Mouse (Mus musculus) regulatory T cell (primary cell): ENCODE measurements around the gene Mast1.

ENCODE experiments used
- in situ Hi-C: fragments of 300-600 bp; cut with MboI, MseI; formaldehyde crosslinking; loops from one replicate; pipeline ENCODE4 v1.15.1; 2025; ENCODE audit warnings: high pct_unique_total_duplicates

The Mast1 gene

GRCm38 (mm10) chr8:84936962-84937546, at the start of gene Mast1:
Mast1 (minus strand) TSS chr8:84937359.
- in situ Hi-C loops: no loop called here

GRCm38 (mm10) chr8:84986379-84986945, 49.3 kb upstream of the Mast1 start:
- in situ Hi-C loops: loop anchor here (10.0 kb wide), 1 partner anchor 1242 kb away; the partner anchor contains the start of gene Adgre5

- in situ Hi-C loops: loop anchor here (10.0 kb wide), 1 partner anchor 1241 kb away; the partner anchor contains the start of gene Adgre5
Measured at GRCm38 (mm10) chr8:84985684-84986378, 48.7 kb upstream of the Mast1 start.

GRCm38 (mm10) chr8:84985049-84985683, 48.0 kb upstream of the Mast1 start:
- in situ Hi-C loops: loop anchor here (10.0 kb wide), 1 partner anchor 1240 kb away; the partner anchor contains the start of gene Adgre5

- in situ Hi-C loops: loop anchor here (10.0 kb wide), 1 partner anchor 1240 kb away; the partner anchor contains the start of gene Adgre5
Measured at GRCm38 (mm10) chr8:84984294-84985048, 47.3 kb upstream of the Mast1 start.

GRCm38 (mm10) chr8:84982499-84983011, 45.4 kb upstream of the Mast1 start:
- in situ Hi-C loops: loop anchor here (10.0 kb wide), 1 partner anchor 1238 kb away; the partner anchor contains the start of gene Adgre5

- in situ Hi-C loops: loop anchor here (10.0 kb wide), 1 partner anchor 1237 kb away; the partner anchor contains the start of gene Adgre5
Measured at GRCm38 (mm10) chr8:84981644-84982498, 44.7 kb upstream of the Mast1 start.

GRCm38 (mm10) chr8:84980622-84981358, 43.6 kb upstream of the Mast1 start:
- in situ Hi-C loops: loop anchor here (10.0 kb wide), 1 partner anchor 1236 kb away; the partner anchor contains the start of gene Adgre5

GRCm38 (mm10) chr8:84979599-84980421, 42.7 kb upstream of the Mast1 start:
- in situ Hi-C loops: loop anchor here (5.0 to 10.0 kb wide), 2 partner anchors 318 to 1235 kb away; partner anchors contain the start of genes Adgre5 and Ier2

GRCm38 (mm10) chr8:84978248-84978940, 41.2 kb upstream of the Mast1 start, which contains the start of gene Junb:
Junb (minus strand) TSS chr8:84978718.
- in situ Hi-C loops: loop anchor here (5.0 kb wide), 1 partner anchor 316 kb away; the partner anchor contains the start of gene Ier2

GRCm38 (mm10) chr8:84977435-84978247, 40.5 kb upstream of the Mast1 start:
- in situ Hi-C loops: loop anchor here (5.0 kb wide), 1 partner anchor 315 kb away; the partner anchor contains the start of gene Ier2

- in situ Hi-C loops: loop anchor here (5.0 kb wide), 1 partner anchor 315 kb away; the partner anchor contains the start of gene Ier2
Measured at GRCm38 (mm10) chr8:84976763-84977434, 39.7 kb upstream of the Mast1 start.

GRCm38 (mm10) chr8:84976031-84976762, 39.0 kb upstream of the Mast1 start:
- in situ Hi-C loops: loop anchor here (5.0 kb wide), 1 partner anchor 314 kb away; the partner anchor contains the start of gene Ier2

- in situ Hi-C loops: loop anchor here (5.0 kb wide), 1 partner anchor 313 kb away; the partner anchor contains the start of gene Ier2
Measured at GRCm38 (mm10) chr8:84975434-84975833, 38.3 kb upstream of the Mast1 start.
